Mouse (Mus musculus) heart, postnatal 14 days (tissue): ENCODE measurements around the gene Pbx2. TPM values are rescaled to one million over a fixed set of nuclear protein-coding genes. Genes with fewer than 3 reads are reported as not detected.

Source experiments
- DNase-seq, 2 experiments: peaks; one replicate each; pipeline ENCODE4 v3.0.0; 2021 to 2022
- intact Hi-C: fragments of 180-260 bp; cut with DNase I; formaldehyde crosslinking; loops from one replicate; pipeline ENCODE4 v1.15.1; 2025
- total RNA-seq, 2 experiments: library from RNA; stranded (reverse); gene quantifications; 2 replicates each; pipeline ENCODE4 v1.2.3; 2021

Pbx2 gene
- total RNA-seq, 2 experiments from 2014 or later, result 20.1 to 22.6 TPM

GRCm38 (mm10) chr17:34644608-34645007 is 53.5 kb downstream of the Pbx2 start, which contains the start of gene Fkbpl:
TSS of gene Fkbpl (plus strand) at chr17:34644764.
- intact Hi-C loops, result no loop called here
- DNase-seq, result peak; percentile 92 to 97

DNA sequence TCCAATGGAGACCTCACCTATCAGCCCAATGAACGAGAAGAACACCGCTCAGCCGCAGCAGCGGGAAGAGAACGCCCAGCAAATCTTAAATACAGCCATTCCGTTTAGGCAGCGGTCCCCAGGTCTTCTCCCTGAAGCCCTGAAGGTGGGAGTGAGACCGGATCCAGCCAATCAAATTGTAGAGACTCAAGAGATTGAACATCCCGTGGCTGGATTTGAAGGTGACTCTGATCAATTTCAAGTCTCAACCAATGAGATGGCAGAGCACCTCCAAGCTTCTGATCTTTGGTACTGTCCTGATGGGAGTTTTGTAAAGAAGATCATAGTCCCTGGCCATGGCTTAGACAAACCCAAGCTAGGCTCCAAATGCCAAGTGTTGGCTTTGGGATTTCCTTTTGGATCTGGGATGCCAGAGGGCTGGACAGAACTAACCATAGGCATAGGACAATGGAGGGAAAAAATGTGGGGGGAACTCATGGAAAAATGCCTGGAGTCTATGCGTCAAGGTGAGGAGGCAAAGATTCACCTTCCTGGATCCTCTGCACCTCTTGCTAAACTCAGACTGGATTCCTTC is 54.3 kb downstream of the Pbx2 start:
- intact Hi-C loops, result no loop called here

GRCm38 (mm10) chr17:34645831-34646511 is 54.9 kb downstream of the Pbx2 start:
- intact Hi-C loops, result no loop called here
- DNase-seq, result no peak

More for the DNA sequence above, 54.3 kb downstream of the Pbx2 start:
- no peak for DNase-seq

Other genes with a start within 250 kb of the Pbx2 start
- under 1 TPM; 0.27 to 0.33 TPM for gene Btnl2, start 236.4 kb upstream of the Pbx2 start, total RNA-seq
- gene Btnl1, start 214.1 kb upstream of the Pbx2 start, total RNA-seq, result not detected
- gene BC051142, start 192.4 kb upstream of the Pbx2 start, total RNA-seq, result under 1 TPM in 1 of 2 experiments, not detected in 1; 0.24 TPM
- gene Btnl4, start 113.9 kb upstream of the Pbx2 start, total RNA-seq, result not detected
- not detected for gene Btnl6, start 73.9 kb upstream of the Pbx2 start, total RNA-seq
- 10 to 100 TPM; 47.9 to 52.6 TPM for gene Notch4, start 27.0 kb upstream of the Pbx2 start, total RNA-seq
- gene Gpsm3, start 1.5 kb upstream of the Pbx2 start, total RNA-seq, result 1 to 10 TPM; 5.6 to 7.8 TPM
- gene Ager, start 6.6 kb downstream of the Pbx2 start, total RNA-seq, result 1 to 10 TPM; 1.0 to 1.2 TPM
- 10 to 100 TPM; 33.6 to 35.4 TPM for gene Rnf5, start 12.4 kb downstream of the Pbx2 start, total RNA-seq
- gene Agpat1, start 13.0 kb downstream of the Pbx2 start, total RNA-seq, result 10 to 100 TPM; 56.3 to 57.9 TPM
- 1 to 10 TPM; 2.1 to 2.7 TPM for gene Egfl8, start 24.7 kb downstream of the Pbx2 start, total RNA-seq
- gene Ppt2, start 37.2 kb downstream of the Pbx2 start, total RNA-seq, result 10 to 100 TPM; 42.6 to 43.2 TPM
- gene Prrt1, start 38.3 kb downstream of the Pbx2 start, total RNA-seq, result 1 to 10 TPM; 1.9 to 3.1 TPM
- gene Fkbpl, start 53.5 kb downstream of the Pbx2 start, total RNA-seq, result 1 to 10 TPM; 8.2 to 8.3 TPM
- gene Atf6b, start 55.9 kb downstream of the Pbx2 start, total RNA-seq, result 10 to 100 TPM; 18.0 to 19.0 TPM
- gene Tnxb, start 79.3 kb downstream of the Pbx2 start, total RNA-seq, result 10 to 100 TPM; 48.6 to 56.7 TPM
- gene C4b, start 152.6 kb downstream of the Pbx2 start, total RNA-seq, result 10 to 100 TPM; 17.9 to 21.3 TPM
- not detected for gene Cyp21a1, start 213.3 kb downstream of the Pbx2 start, total RNA-seq
- 10 to 100 TPM; 10.7 to 13.5 TPM for gene Stk19, start 245.7 kb downstream of the Pbx2 start, total RNA-seq
- gene Dxo, start 245.8 kb downstream of the Pbx2 start, total RNA-seq, result 10 to 100 TPM; 17.5 to 18.2 TPM